Mouse (Mus musculus) stomach, embryonic 16.5 days (tissue): Measurements from ENCODE around the gene Cdk15. TPM values are rescaled to one million over a fixed set of nuclear protein-coding genes. Genes with fewer than 3 reads are reported as not detected.

Experiments
- ATAC-seq: fragments of 200-750 bp; cut with Nextera tagmentation; 2 replicates; pipeline ENCODE4 v1.8.0; 2017; ENCODE audit warnings: moderate number of reproducible peaks, moderate TSS enrichment; ENCODE audit not compliant: insufficient read depth, low FRiP score
- H3K27ac ChIP-seq: fragments of 300-500 bp; sonication (generic); 2 replicates; pipeline ENCODE4 v1.5.1; 2014; ENCODE audit warnings: low read length
- H3K27me3 ChIP-seq: fragments of 300-500 bp; sonication (generic); 2 replicates; pipeline ENCODE4 v1.6.1; 2014; ENCODE audit warnings: low read length, control low read depth, mixed read lengths; ENCODE audit not compliant: control insufficient read depth, insufficient read depth
- H3K36me3 ChIP-seq: fragments of 300-500 bp; sonication (generic); 2 replicates; pipeline ENCODE4 v1.6.1; 2014; ENCODE audit warnings: low read length; ENCODE audit not compliant: control insufficient read depth, insufficient read depth
- H3K4me1 ChIP-seq: fragments of 300-500 bp; sonication (generic); 2 replicates; pipeline ENCODE4 v1.6.1; 2014; ENCODE audit warnings: low read length, control low read depth, mixed read lengths; ENCODE audit not compliant: control insufficient read depth, insufficient read depth
- H3K4me2 ChIP-seq: fragments of 300-500 bp; sonication (generic); 2 replicates; pipeline ENCODE4 v1.6.1; 2014; ENCODE audit warnings: low read depth, low read length, mixed read lengths
- H3K4me3 ChIP-seq: fragments of 300-500 bp; sonication (generic); replicated peaks from 2 replicates; pipeline ENCODE4 v1.5.1; 2014; ENCODE audit warnings: mild to moderate bottlenecking, low read length
- H3K9ac ChIP-seq: fragments of 300-500 bp; sonication (generic); 2 replicates; pipeline ENCODE4 v1.6.1; 2014; ENCODE audit warnings: low read length
- H3K9me3 ChIP-seq: fragments of 300-500 bp; sonication (generic); replicated peaks from 2 replicates; pipeline ENCODE4 v1.6.1; 2016; ENCODE audit warnings: low read length, control low read depth; ENCODE audit not compliant: control insufficient read depth
- WGBS: fragments of 180-500 bp; shearing (Covaris S2); extraction: QIAGEN DNeasy Blood & Tissue Kit; methylation state at CpG from one replicate; pipeline ENCODE4 v1.1.7; 2014; 5-methylcytosine and 5-hydroxymethylcytosine counted together
- polyA plus RNA-seq: library from polyadenylated mRNA; unstranded; fragments of >200 nt; fragmentation: Nextera tagmentation; extraction: Ambion mirVana; gene quantifications from 2 replicates; pipeline ENCODE4 v1.2.1, GENCODE M21; 2015

The Cdk15 gene
- polyA plus RNA-seq, 1 experiment from 2014 or later: 0.27 TPM

GRCm38 (mm10) chr1:59389181-59389580 is 132.5 kb downstream of the Cdk15 start:
- no peak for ATAC-seq
- Histone ChIP-seq H3K4me1 (no peaks in the 10 kb centered on the region), H3K36me3 (no peaks in the 10 kb centered on the region), H3K9ac (no peak overlapping the region), H3K27me3 (no peaks in the 10 kb centered on the region), H3K27ac (no peak overlapping the region), H3K4me2 (no peak overlapping the region), H3K9me3 (no peaks in the 10 kb centered on the region), H3K4me3 (no peak overlapping the region)
- 82% methylated on average over 6 of the region's 6 CpGs for WGBS

- Histone ChIP-seq H3K27me3 (no peaks in the 10 kb centered on the region), H3K27ac (no peak overlapping the region), H3K4me2 (no peak overlapping the region), H3K36me3 (no peaks in the 10 kb centered on the region), H3K4me3 (no peak overlapping the region), H3K9ac (no peak overlapping the region), H3K9me3 (no peaks in the 10 kb centered on the region), H3K4me1 (peaks cover 6% of the 10 kb centered on the region; the same call in 1 of the 2 replicates)
- 53% methylated on average over 3 of the region's 3 CpGs for WGBS
- ATAC-seq: no peak
Observed at GRCm38 (mm10) chr1:59391736-59392135, 135.0 kb downstream of the Cdk15 start.

GRCm38 (mm10) chr1:59394072-59394471 is 137.4 kb downstream of the Cdk15 start:
- WGBS: 72% methylated on average over 4 of the region's 4 CpGs
- ATAC-seq: no peak
- Histone ChIP-seq H3K9me3 (no peaks in the 10 kb centered on the region), H3K27me3 (no peaks in the 10 kb centered on the region), H3K9ac (no peak overlapping the region), H3K27ac (no peak overlapping the region), H3K4me3 (no peak overlapping the region), H3K4me1 (peaks cover 6% of the 10 kb centered on the region; the same call in 1 of the 2 replicates), H3K4me2 (no peak overlapping the region), H3K36me3 (no peaks in the 10 kb centered on the region)

- Histone ChIP-seq H3K36me3 (no peaks in the 10 kb centered on the region), H3K9ac (no peak overlapping the region), H3K27ac (no peak overlapping the region), H3K4me2 (no peak overlapping the region), H3K4me3 (no peak overlapping the region), H3K27me3 (no peaks in the 10 kb centered on the region), H3K4me1 (peaks cover 6% of the 10 kb centered on the region; the same call in 1 of the 2 replicates), H3K9me3 (no peaks in the 10 kb centered on the region)
- no peak for ATAC-seq
- 63% methylated on average over 6 of the region's 6 CpGs for WGBS
Observed at GRCm38 (mm10) chr1:59394616-59395015, 137.9 kb downstream of the Cdk15 start.

GRCm38 (mm10) chr1:59395992-59396391 is 139.3 kb downstream of the Cdk15 start:
- Histone ChIP-seq H3K27ac (no peak overlapping the region; the same call in 1 of the 2 replicates), H3K9me3 (no peaks in the 10 kb centered on the region), H3K36me3 (no peaks in the 10 kb centered on the region), H3K4me1 (peaks cover 6% of the 10 kb centered on the region; the same call in 1 of the 2 replicates), H3K9ac (no peak overlapping the region), H3K27me3 (no peaks in the 10 kb centered on the region), H3K4me3 (no peak overlapping the region), H3K4me2 (no peak overlapping the region)
- ATAC-seq: no peak
- 35% methylated on average over 2 of the region's 2 CpGs for WGBS

GRCm38 (mm10) chr1:59399554-59400325 is 143.0 kb downstream of the Cdk15 start:
- Histone ChIP-seq H3K9ac (no peak overlapping the region), H3K27me3 (no peaks in the 10 kb centered on the region), H3K4me2 (no peak overlapping the region), H3K36me3 (no peaks in the 10 kb centered on the region), H3K9me3 (no peaks in the 10 kb centered on the region), H3K4me1 (peaks cover 6% of the 10 kb centered on the region; the same call in 1 of the 2 replicates), H3K27ac (no peak overlapping the region), H3K4me3 (no peak overlapping the region)
- ATAC-seq: no peak
- 54% methylated on average over 2 of the region's 2 CpGs for whole genome bisulfite sequencing

GRCm38 (mm10) chr1:59401253-59401652 is 144.5 kb downstream of the Cdk15 start:
- Histone ChIP-seq H3K4me1 (no peaks in the 10 kb centered on the region), H3K27me3 (no peaks in the 10 kb centered on the region), H3K27ac (no peak overlapping the region), H3K9ac (no peak overlapping the region), H3K36me3 (no peaks in the 10 kb centered on the region), H3K4me3 (no peak overlapping the region), H3K4me2 (no peak overlapping the region), H3K9me3 (no peaks in the 10 kb centered on the region)
- no peak for ATAC-seq
- WGBS: 54% methylated on average over 4 of the region's 4 CpGs

Other genes starting within 250 kb of the Cdk15 start
- 0.06 TPM in 1 of 2 replicates, not detected in the other for gene C2cd6, start 162.0 kb upstream of the Cdk15 start, polyA plus RNA-seq
- 28.6 and 29.8 TPM in 2 replicates for gene Tmem237, start 136.5 kb upstream of the Cdk15 start, polyA plus RNA-seq
- 0.13 and 0.21 TPM in 2 replicates for gene Mpp4, start 93.5 kb upstream of the Cdk15 start, polyA plus RNA-seq
- gene Als2, start 19.7 kb upstream of the Cdk15 start, polyA plus RNA-seq: 9.2 and 9.7 TPM in 2 replicates
- 5.3 and 5.8 TPM in 2 replicates for gene Fzd7, start 225.5 kb downstream of the Cdk15 start, polyA plus RNA-seq